Mouse (Mus musculus) CD4-positive, CD25-positive, alpha-beta regulatory T cell, adult 2 months (primary cell): ENCODE results near the gene Degs2.
"Not testable (repeated sequence)": the region's sequence is repeated elsewhere in the genome, so short reads cannot be mapped to it uniquely, and the experiment has no call there.

Experiments used
- DNase-seq: peaks from one replicate; pipeline ENCODE4 v3.0.0-alpha.2; 2012; ENCODE audit warnings: low read depth, low spot score

The Degs2 gene

GRCm38 (mm10) chr12:108702185-108702584, at the start of gene Degs2:
Degs2 (minus strand) TSS chr12:108702315.
- no peak for DNase-seq

- no peak for DNase-seq
Observed at GRCm38 (mm10) chr12:108751790-108752189, 49.7 kb upstream of the Degs2 start.

- no peak for DNase-seq
Observed at GRCm38 (mm10) chr12:108750226-108750625, 48.1 kb upstream of the Degs2 start.

GRCm38 (mm10) chr12:108749454-108749853, 47.3 kb upstream of the Degs2 start:
- no peak for DNase-seq

- no peak for DNase-seq
Observed at GRCm38 (mm10) chr12:108749019-108749418, 46.9 kb upstream of the Degs2 start.

DNA sequence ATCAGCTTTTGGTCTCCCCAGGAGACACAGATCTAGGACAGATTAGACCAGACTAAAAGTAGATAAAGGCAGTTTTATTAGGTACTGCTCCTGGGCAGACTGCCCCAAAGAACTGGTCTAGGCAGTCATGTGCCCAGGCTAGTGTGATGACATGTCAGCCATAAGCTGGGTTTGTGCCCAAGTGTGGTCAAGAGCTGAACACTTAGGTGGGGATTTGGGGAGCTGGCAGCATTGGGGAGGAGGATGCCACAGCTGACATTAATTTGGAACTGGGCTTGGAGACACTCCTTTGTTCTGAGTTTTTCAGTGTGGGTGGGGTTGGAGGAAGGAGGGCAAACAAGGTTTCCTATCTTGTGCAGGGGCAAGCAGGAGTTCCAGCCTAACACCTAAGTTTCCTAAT, 43.9 kb upstream of the Degs2 start:
- no peak for DNase-seq

- no peak for DNase-seq
Observed at GRCm38 (mm10) chr12:108742241-108742640, 40.1 kb upstream of the Degs2 start.

GRCm38 (mm10) chr12:108741472-108741871, 39.4 kb upstream of the Degs2 start:
- no peak for DNase-seq

GRCm38 (mm10) chr12:108738745-108739144, 36.6 kb upstream of the Degs2 start:
- no peak for DNase-seq

DNA sequence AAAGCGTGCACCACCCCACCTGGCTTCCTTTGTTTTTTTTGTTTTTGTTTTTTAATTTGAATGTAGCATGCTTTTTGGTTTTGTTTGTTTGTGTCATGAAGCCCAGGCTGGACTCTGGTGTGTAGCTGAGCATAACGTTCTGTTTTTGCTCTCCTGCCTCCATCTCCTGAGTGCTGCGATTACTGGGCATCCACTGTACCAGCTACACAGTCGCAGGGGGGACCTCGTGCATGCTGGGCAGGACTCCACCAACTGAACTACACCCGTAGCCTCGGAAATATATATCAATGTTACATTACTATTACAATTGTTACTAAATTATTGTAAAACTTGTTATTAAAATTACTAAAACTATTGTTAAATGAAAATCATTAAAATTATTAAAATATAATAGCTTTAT, 35.7 kb upstream of the Degs2 start:
- DNase-seq = no peak

GRCm38 (mm10) chr12:108734386-108734785, 32.3 kb upstream of the Degs2 start:
- no peak for DNase-seq

- DNase-seq = no peak
Observed at GRCm38 (mm10) chr12:108723841-108724240, 21.7 kb upstream of the Degs2 start.

DNA sequence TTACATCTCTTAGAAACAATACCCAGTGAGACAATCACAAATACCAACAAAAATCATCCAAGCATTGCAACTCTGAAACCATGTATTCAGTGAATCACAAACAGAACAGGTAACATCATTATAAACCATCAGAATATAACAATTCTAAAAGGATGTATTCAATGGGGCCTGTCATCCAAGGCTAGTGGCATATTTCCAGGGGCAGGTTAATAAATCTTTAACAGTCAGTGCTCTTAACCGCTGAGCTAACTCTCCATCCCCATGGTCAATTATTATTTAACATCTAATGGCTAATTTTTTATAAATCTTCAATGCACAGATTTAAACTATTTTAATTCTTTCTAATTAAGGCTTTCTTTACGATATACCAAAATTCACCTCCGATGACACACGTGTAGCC, 20.3 kb upstream of the Degs2 start:
- no peak for DNase-seq

GRCm38 (mm10) chr12:108718485-108718884, 16.4 kb upstream of the Degs2 start:
- DNase-seq = no peak

- no peak for DNase-seq
Observed at GRCm38 (mm10) chr12:108715854-108716253, 13.7 kb upstream of the Degs2 start.

GRCm38 (mm10) chr12:108713972-108714371, 11.9 kb upstream of the Degs2 start:
- DNase-seq = not testable (repeated sequence)

DNA sequence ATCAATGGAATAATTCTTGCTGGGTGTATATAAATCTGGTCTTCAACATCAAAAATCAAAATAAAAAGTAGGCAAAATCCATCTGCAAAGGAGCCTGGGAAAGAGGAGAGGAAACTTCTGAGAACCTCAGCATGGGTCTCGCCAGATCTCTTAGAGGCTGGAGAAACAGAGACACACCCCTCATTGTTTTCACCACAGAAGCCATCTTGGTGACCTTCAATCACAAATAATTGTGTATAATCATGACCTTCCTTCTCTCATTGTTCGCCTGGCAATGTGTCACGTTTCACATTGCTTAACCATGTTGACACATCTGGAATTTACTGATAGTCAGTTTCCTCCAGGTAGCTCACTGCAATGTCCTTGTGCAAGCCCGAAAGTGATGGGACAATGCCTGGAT, 10.4 kb upstream of the Degs2 start:
- DNase-seq = no peak

- DNase-seq = no peak
Observed at GRCm38 (mm10) chr12:108710861-108711615, 8.9 kb upstream of the Degs2 start.

GRCm38 (mm10) chr12:108709964-108710765, 8.1 kb upstream of the Degs2 start:
- DNase-seq = no peak

DNA sequence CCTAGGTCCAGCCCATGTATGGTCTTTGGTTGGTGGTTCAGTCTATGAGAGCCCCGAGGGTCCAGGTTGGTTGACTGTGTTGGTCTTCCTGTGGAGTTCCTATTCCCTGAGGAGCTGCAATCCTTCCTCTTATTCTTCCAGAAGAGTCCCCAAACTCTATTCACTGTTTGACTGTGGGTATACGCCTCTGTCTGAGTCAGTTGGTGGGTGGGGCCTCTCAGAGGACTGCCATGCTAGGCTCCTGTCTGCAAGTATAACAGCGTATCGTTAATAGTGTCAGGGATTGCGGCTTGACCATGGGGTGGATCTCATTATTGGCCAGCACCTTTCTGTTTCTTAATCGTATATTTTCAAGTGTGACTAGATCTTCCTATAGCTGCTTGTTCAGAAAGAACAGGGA, 7.3 kb upstream of the Degs2 start:
- no peak for DNase-seq

DNA sequence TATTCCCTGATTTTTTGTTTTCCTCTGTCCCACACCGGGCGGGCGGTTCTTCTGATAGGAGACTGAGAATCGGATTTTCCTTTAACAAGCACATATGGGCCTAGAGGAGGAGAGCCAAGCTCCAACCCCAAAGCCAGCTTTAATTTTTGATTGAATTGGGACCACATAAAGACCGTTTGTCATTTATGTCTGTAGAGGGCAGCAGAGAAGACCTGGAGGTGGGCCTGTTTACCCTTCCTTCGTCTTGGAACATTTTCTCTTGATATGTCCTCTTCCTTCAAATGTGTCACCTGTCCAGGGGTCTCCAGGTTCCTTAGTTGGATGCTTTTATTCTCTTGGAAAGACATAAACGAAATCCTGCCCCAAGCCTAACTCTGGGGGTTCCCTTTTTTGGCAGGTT, 4.0 kb upstream of the Degs2 start:
- DNase-seq = peak; percentile 63

- DNase-seq = no peak
Observed at GRCm38 (mm10) chr12:108705486-108705885, 3.4 kb upstream of the Degs2 start.

- no peak for DNase-seq
Observed at GRCm38 (mm10) chr12:108701221-108701620, 894 bp downstream of the Degs2 start.
